8 mouse cellular contexts compared by ENCODE assay signal in genomic region chr15:78801571-78801970, GRCm38 (mm10). TPM values are rescaled to one million over a fixed set of nuclear protein-coding genes. Genes with fewer than 3 reads are reported as not detected.
DNase-seq lines count a peak whose midpoint lies in the region; ATAC-seq and TF ChIP-seq lines count a peak whose summit lies in the region.
"Had no signal": no experiment of that assay in that cellular context is flagged by ENCODE, and none has a peak within 500 bp of the region (broad histone marks: within the 10 kb centered on the region; RNA-seq: fewer than 3 reads in every experiment).

No protein-coding gene starts in this region.

- peaks cover 56% of the 10 kb centered on the region for H3K4me1 ChIP-seq in lung, embryonic 15.5 days
- peaks cover 34% of the 10 kb centered on the region for H3K4me1 ChIP-seq in forebrain, embryonic 15.5 days
- H3K4me1 ChIP-seq in limb, embryonic 14.5 days (ENCODE audit: control insufficient read depth, insufficient read depth, low read length): peaks cover 10% of the 10 kb centered on the region; the same call in 1 of the 2 replicates
- peaks cover 11% of the 10 kb centered on the region; the same call in 1 of the 2 replicates for H3K4me1 ChIP-seq in stomach, embryonic 14.5 days (ENCODE audit: control insufficient read depth, insufficient read depth, low read length)

- DNase-seq in lung, postnatal 10 days: no peak
- DNase-seq in limb, embryonic 14.5 days (ENCODE audit: low spot score): no peak
- DNase-seq in retina, postnatal 1 day: no peak
- DNase-seq in frontal cortex, postnatal 36 days (ENCODE audit: low spot score in 2 of 2): no peak

- 0 out of 2 replicates have a peak, but pooled peaks cover 3% of the 10 kb centered on the region for H3K36me3 ChIP-seq in lung, embryonic 15.5 days
- no peaks in the 10 kb centered on the region for H3K36me3 ChIP-seq in forebrain, embryonic 15.5 days
- H3K36me3 ChIP-seq in limb, embryonic 14.5 days (ENCODE audit: control insufficient read depth, insufficient read depth, low read length): no peaks in the 10 kb centered on the region
- H3K36me3 ChIP-seq in stomach, embryonic 14.5 days (ENCODE audit: control insufficient read depth, insufficient read depth, low read length): no peaks in the 10 kb centered on the region

- no peak overlapping the region for H3K27ac ChIP-seq in lung, embryonic 15.5 days
- no peak overlapping the region for H3K27ac ChIP-seq in forebrain, embryonic 15.5 days (replicated peaks)
- H3K27ac ChIP-seq in limb, embryonic 14.5 days (replicated peaks; ENCODE audit: low read depth, low read length): no peak overlapping the region
- no peak overlapping the region for H3K27ac ChIP-seq in stomach, embryonic 14.5 days (ENCODE audit: low read length)

- ATAC-seq in lung, embryonic 15.5 days (ENCODE audit: borderline replicate concordance, extremely low read depth, low FRiP score, low TSS enrichment): no peak
- ATAC-seq in forebrain, embryonic 15.5 days (replicated peaks): no peak
- ATAC-seq in limb, embryonic 14.5 days (ENCODE audit: low FRiP score, low read depth): no peak
- no peak for ATAC-seq in stomach, embryonic 14.5 days (ENCODE audit: insufficient number of reproducible peaks, insufficient read depth, low FRiP score, low read depth)

- no peak for TF ChIP-seq POLR2A in limb, embryonic 14.5 days (IDR thresholded peaks at IDR 0.05; ENCODE audit: borderline replicate concordance, extremely low read depth, insufficient read depth, insufficient read length)

- peaks cover 16% of the 10 kb centered on the region for H3K27me3 ChIP-seq in lung, embryonic 15.5 days
- H3K27me3 ChIP-seq in forebrain, embryonic 15.5 days: peaks cover 27% of the 10 kb centered on the region
- H3K27me3 ChIP-seq in limb, embryonic 14.5 days (ENCODE audit: control insufficient read depth, insufficient read depth, low read length): peaks cover 82% of the 10 kb centered on the region
- H3K27me3 ChIP-seq in stomach, embryonic 14.5 days (ENCODE audit: control insufficient read depth, insufficient read depth, low read length): no peaks in the 10 kb centered on the region

- H3K9ac ChIP-seq in lung, embryonic 15.5 days: no peak overlapping the region
- no peak overlapping the region for H3K9ac ChIP-seq in forebrain, embryonic 15.5 days (replicated peaks)
- no peak overlapping the region for H3K9ac ChIP-seq in limb, embryonic 14.5 days (ENCODE audit: low read depth, low read length, severe bottlenecking)
- no peak overlapping the region for H3K9ac ChIP-seq in stomach, embryonic 14.5 days (replicated peaks; ENCODE audit: low read depth, low read length)

- H3K9me3 ChIP-seq in lung, embryonic 15.5 days: no peaks in the 10 kb centered on the region
- no peaks in the 10 kb centered on the region for H3K9me3 ChIP-seq in forebrain, embryonic 15.5 days
- no peaks in the 10 kb centered on the region for H3K9me3 ChIP-seq in limb, embryonic 14.5 days (ENCODE audit: control insufficient read depth, low read length)
- no peaks in the 10 kb centered on the region for H3K9me3 ChIP-seq in stomach, embryonic 14.5 days (ENCODE audit: control insufficient read depth, low read depth, low read length)

- peak overlapping the region; percentile 96 for H3K4me2 ChIP-seq in lung, embryonic 15.5 days
- H3K4me2 ChIP-seq in forebrain, embryonic 15.5 days (replicated peaks): peak overlapping the region; percentile 92; the same call in 1 of the 2 replicates
- H3K4me2 ChIP-seq in limb, embryonic 14.5 days (replicated peaks; ENCODE audit: low read depth, low read length, severe bottlenecking): peak overlapping the region; percentile 94
- peak overlapping the region; percentile 95 for H3K4me2 ChIP-seq in stomach, embryonic 14.5 days (replicated peaks; ENCODE audit: low read depth, low read length)

- 64% methylated on average over 9 of the region's 9 CpGs for WGBS in lung, embryonic 15.5 days
- 83% methylated on average over 9 of the region's 9 CpGs for WGBS in forebrain, embryonic 15.5 days
- WGBS in limb, embryonic 14.5 days: 51% methylated on average over 9 of the region's 9 CpGs
- 63% methylated on average over 9 of the region's 9 CpGs for WGBS in stomach, embryonic 14.5 days

- peak overlapping the region; percentile 71 for H3K4me3 ChIP-seq in lung, embryonic 15.5 days
- H3K4me3 ChIP-seq in forebrain, embryonic 15.5 days: peak overlapping the region; percentile 47; the same call in 1 of the 2 replicates
- peak overlapping the region; percentile 57 for H3K4me3 ChIP-seq in limb, embryonic 14.5 days (replicated peaks; ENCODE audit: low read length)
- peak overlapping the region; percentile 65 for H3K4me3 ChIP-seq in stomach, embryonic 14.5 days (ENCODE audit: low read depth, low read length)

RNA-seq across cellular contexts. Expression of gene Card10, which starts 1.3 kb away (rescaled TPM):
- 7.1 and 7.6 TPM in 2 replicates for polyA plus RNA-seq in lung, embryonic 15.5 days (2015; fragmentation: Nextera tagmentation; extraction: Ambion mirVana)
- 1.3 and 1.7 TPM in 2 replicates for polyA plus RNA-seq in forebrain, embryonic 15.5 days (2015; fragmentation: Nextera tagmentation; extraction: Ambion mirVana)
- 9.0 and 12.4 TPM in 2 replicates for polyA plus RNA-seq in limb, embryonic 14.5 days (2012; rRNA removed)
- polyA plus RNA-seq in limb, embryonic 14.5 days (2014; fragmentation: Nextera tagmentation; extraction: Ambion mirVana): 4.4 and 5.1 TPM in 2 replicates
- 6.5 and 7.6 TPM in 2 replicates for polyA plus RNA-seq in stomach, embryonic 14.5 days (2014; fragmentation: Nextera tagmentation; extraction: Ambion mirVana)

RNA-seq across cellular contexts. Expression of gene Mfng, which starts 28.3 kb away (rescaled TPM):
- polyA plus RNA-seq in lung, embryonic 15.5 days (2015; fragmentation: Nextera tagmentation; extraction: Ambion mirVana): 42.1 and 45.0 TPM in 2 replicates
- 77.9 and 85.9 TPM in 2 replicates for polyA plus RNA-seq in forebrain, embryonic 15.5 days (2015; fragmentation: Nextera tagmentation; extraction: Ambion mirVana)
- polyA plus RNA-seq in limb, embryonic 14.5 days (2012; rRNA removed): 13.9 and 17.3 TPM in 2 replicates
- polyA plus RNA-seq in limb, embryonic 14.5 days (2014; fragmentation: Nextera tagmentation; extraction: Ambion mirVana): 10.1 and 11.7 TPM in 2 replicates
- 15.7 and 16.9 TPM in 2 replicates for polyA plus RNA-seq in stomach, embryonic 14.5 days (2014; fragmentation: Nextera tagmentation; extraction: Ambion mirVana)

RNA-seq across cellular contexts. Expression of gene Cdc42ep1, which starts 40.9 kb away (rescaled TPM):
- 105 and 109 TPM in 2 replicates for polyA plus RNA-seq in lung, embryonic 15.5 days (2015; fragmentation: Nextera tagmentation; extraction: Ambion mirVana)
- 7.6 and 9.0 TPM in 2 replicates for polyA plus RNA-seq in forebrain, embryonic 15.5 days (2015; fragmentation: Nextera tagmentation; extraction: Ambion mirVana)
- 25.2 and 34.3 TPM in 2 replicates for polyA plus RNA-seq in limb, embryonic 14.5 days (2012; rRNA removed)
- 23.1 and 24.3 TPM in 2 replicates for polyA plus RNA-seq in limb, embryonic 14.5 days (2014; fragmentation: Nextera tagmentation; extraction: Ambion mirVana)
- 40.7 and 41.7 TPM in 2 replicates for polyA plus RNA-seq in stomach, embryonic 14.5 days (2014; fragmentation: Nextera tagmentation; extraction: Ambion mirVana)
- polyA plus RNA-seq: inflammation-experienced regulatory T-cells, adult 6 months had no signal

RNA-seq across cellular contexts. Expression of gene Lgals2, which starts 53.8 kb away (rescaled TPM):
- polyA plus RNA-seq in lung, embryonic 15.5 days (2015; fragmentation: Nextera tagmentation; extraction: Ambion mirVana): 0.69 and 0.72 TPM in 2 replicates
- not detected in 2 replicates for polyA plus RNA-seq in forebrain, embryonic 15.5 days (2015; fragmentation: Nextera tagmentation; extraction: Ambion mirVana)
- 0.65 and 0.72 TPM in 2 replicates for polyA plus RNA-seq in limb, embryonic 14.5 days (2012; rRNA removed)
- 0.58 TPM in 1 of 2 replicates, not detected in the other for polyA plus RNA-seq in limb, embryonic 14.5 days (2014; fragmentation: Nextera tagmentation; extraction: Ambion mirVana)
- 30.0 and 39.7 TPM in 2 replicates for polyA plus RNA-seq in stomach, embryonic 14.5 days (2014; fragmentation: Nextera tagmentation; extraction: Ambion mirVana)
- polyA plus RNA-seq: inflammation-experienced regulatory T-cells, adult 6 months had no signal
